12 mouse cellular contexts compared by ENCODE assay signal in genomic region chr11:62006680-62007079, GRCm38 (mm10). TPM values are rescaled to one million over a fixed set of nuclear protein-coding genes. Genes with fewer than 3 reads are reported as not detected.
DNase-seq lines count a peak whose midpoint lies in the region; ATAC-seq and TF ChIP-seq lines count a peak whose summit lies in the region.
"Had no signal": no experiment of that assay in that cellular context is flagged by ENCODE, and none has a peak within 500 bp of the region (broad histone marks: within the 10 kb centered on the region; RNA-seq: fewer than 3 reads in every experiment).

No protein-coding gene starts in this region.

- 47% methylated on average over 5 of the region's 5 CpGs for WGBS in intestine, embryonic 15.5 days
- WGBS in intestine, embryonic 16.5 days: 52% methylated on average over 5 of the region's 5 CpGs
- WGBS in liver, embryonic 14.5 days (ENCODE audit: insufficient replicate concordance): 10% methylated on average over 5 of the region's 5 CpGs
- 62% methylated on average over 5 of the region's 5 CpGs for WGBS in forebrain, embryonic 10.5 days

- DNase-seq in 416B (ENCODE audit: low read depth) (peak; percentile 59), G1E (ENCODE audit: low spot score) (no peak)
- DNase-seq in liver, embryonic 14.5 days (ENCODE audit: low read depth in 3 of 3, low spot score in 3 of 3): no peak
- DNase-seq in forebrain, embryonic 10.5 days (ENCODE audit: extremely low spot score, low spot score): no peak
- DNase-seq in layer of hippocampus, adult 8-10 months (ENCODE audit: low spot score in 2 of 2): no peak
- DNase-seq: kidney, postnatal 36 days; right cerebral cortex, postnatal 25 days had no signal

- no peaks in the 10 kb centered on the region for H3K9me3 ChIP-seq in intestine, embryonic 15.5 days
- H3K9me3 ChIP-seq in intestine, embryonic 16.5 days (ENCODE audit: control insufficient read depth, low read length): no peaks in the 10 kb centered on the region
- H3K9me3 ChIP-seq in G1E (replicated peaks): no peaks in the 10 kb centered on the region
- no peaks in the 10 kb centered on the region for H3K9me3 ChIP-seq in liver, embryonic 14.5 days (ENCODE audit: control insufficient read depth, low read length)
- H3K9me3 ChIP-seq in forebrain, embryonic 10.5 days: no peaks in the 10 kb centered on the region
- H3K9me3 ChIP-seq: heart, embryonic 10.5 days had no signal

- no peak for ATAC-seq in intestine, embryonic 15.5 days
- no peak for ATAC-seq in intestine, embryonic 16.5 days
- ATAC-seq in G1E (ENCODE audit: extremely low read depth, insufficient number of reproducible peaks, low FRiP score, poor library complexity, severe bottlenecking): no peak
- no peak for ATAC-seq in liver, embryonic 14.5 days (ENCODE audit: insufficient read depth)
- ATAC-seq: activated CD4-positive, CD25-positive, alpha-beta regulatory T cell, adult 4 months; hindbrain, embryonic 16.5 days had no signal

- H3K27ac ChIP-seq in intestine, embryonic 15.5 days: no peak overlapping the region
- H3K27ac ChIP-seq in intestine, embryonic 16.5 days (ENCODE audit: low read length): no peak overlapping the region
- H3K27ac ChIP-seq in liver, embryonic 14.5 days: no peak overlapping the region
- no peak overlapping the region for H3K27ac ChIP-seq in forebrain, embryonic 10.5 days
- H3K27ac ChIP-seq: heart, embryonic 10.5 days had no signal

- H3K4me3 ChIP-seq in intestine, embryonic 15.5 days (replicated peaks): no peak overlapping the region
- H3K4me3 ChIP-seq in intestine, embryonic 16.5 days (ENCODE audit: low read length): no peak overlapping the region
- H3K4me3 ChIP-seq in G1E (ENCODE audit: low read depth, low read length): peak overlapping the region; percentile 67
- peak overlapping the region; percentile 7 to 47; a peak in 3 of 4 replicates for H3K4me3 ChIP-seq in liver, embryonic 14.5 days (ENCODE audit: insufficient read depth in 1 of 2, low read depth in 2 of 2, low read length in 2 of 2)
- H3K4me3 ChIP-seq in forebrain, embryonic 10.5 days: no peak overlapping the region
- H3K4me3 ChIP-seq: heart, embryonic 10.5 days had no signal

- H3K27me3 ChIP-seq in intestine, embryonic 15.5 days (replicated peaks): no peaks in the 10 kb centered on the region
- no peaks in the 10 kb centered on the region for H3K27me3 ChIP-seq in intestine, embryonic 16.5 days (replicated peaks; ENCODE audit: control insufficient read depth, insufficient read depth, low read length)
- H3K27me3 ChIP-seq in G1E (ENCODE audit: insufficient read depth, low read length): peaks cover 5% of the 10 kb centered on the region; the same call in 1 of the 2 replicates
- no peaks in the 10 kb centered on the region for H3K27me3 ChIP-seq in liver, embryonic 14.5 days (ENCODE audit: control insufficient read depth, insufficient read depth, low read length)
- H3K27me3 ChIP-seq in forebrain, embryonic 10.5 days (ENCODE audit: poor library complexity, severe bottlenecking): no peaks in the 10 kb centered on the region

- H3K9ac ChIP-seq in intestine, embryonic 15.5 days: no peak overlapping the region
- no peak overlapping the region for H3K9ac ChIP-seq in intestine, embryonic 16.5 days (ENCODE audit: low read depth, low read length)
- peak overlapping the region; percentile 61; the same call in 1 of the 2 replicates for H3K9ac ChIP-seq in liver, embryonic 14.5 days (replicated peaks)

- peaks cover 5% of the 10 kb centered on the region; the same call in 1 of the 2 replicates for H3K4me1 ChIP-seq in intestine, embryonic 15.5 days (replicated peaks)
- H3K4me1 ChIP-seq in intestine, embryonic 16.5 days (ENCODE audit: control insufficient read depth, insufficient read depth, low read length): peaks cover 7% of the 10 kb centered on the region; the same call in 1 of the 2 replicates
- H3K4me1 ChIP-seq in G1E (ENCODE audit: insufficient read depth, low read depth, low read length): peaks cover 50% of the 10 kb centered on the region
- H3K4me1 ChIP-seq in liver, embryonic 14.5 days (replicated peaks; ENCODE audit: control insufficient read depth in 2 of 2, insufficient read depth in 2 of 2, low read length in 1 of 2): peaks cover 29 to 38% of the 10 kb centered on the region in 2 experiments
- peaks cover 24% of the 10 kb centered on the region for H3K4me1 ChIP-seq in forebrain, embryonic 10.5 days

- 0 out of 2 replicates have a peak overlapping the region, but pooled peaks have one; percentile 9 for H3K4me2 ChIP-seq in intestine, embryonic 15.5 days (replicated peaks)
- no peak overlapping the region for H3K4me2 ChIP-seq in intestine, embryonic 16.5 days (ENCODE audit: low read depth, low read length)
- H3K4me2 ChIP-seq in liver, embryonic 14.5 days (ENCODE audit: low read depth): peak overlapping the region; percentile 73

- H3K36me3 ChIP-seq in intestine, embryonic 15.5 days: no peaks in the 10 kb centered on the region
- H3K36me3 ChIP-seq in intestine, embryonic 16.5 days (ENCODE audit: control insufficient read depth, insufficient read depth, low read length): no peaks in the 10 kb centered on the region
- no peaks in the 10 kb centered on the region for H3K36me3 ChIP-seq in G1E (replicated peaks)
- no peaks in the 10 kb centered on the region for H3K36me3 ChIP-seq in liver, embryonic 14.5 days (replicated peaks; ENCODE audit: control insufficient read depth, insufficient read depth, low read depth)
- no peaks in the 10 kb centered on the region for H3K36me3 ChIP-seq in forebrain, embryonic 10.5 days (replicated peaks)
- H3K36me3 ChIP-seq: heart, embryonic 10.5 days had no signal

- TF ChIP-seq EP300 in liver, embryonic 14.5 days (IDR thresholded peaks at IDR 0.05; ENCODE audit: low read depth): no peak

- TF ChIP-seq CTCF in G1E (IDR thresholded peaks at IDR 0.05; ENCODE audit: low read depth, low read length): no peak
- no peak for TF ChIP-seq CTCF in liver, embryonic 14.5 days (IDR thresholded peaks at IDR 0.05; ENCODE audit: low read depth)

RNA-seq across cellular contexts. Expression of gene Specc1, which starts 50.1 kb away (rescaled TPM):
- 10.2 and 10.9 TPM in 2 replicates for polyA plus RNA-seq in intestine, embryonic 15.5 days (2015; fragmentation: Nextera tagmentation; extraction: Ambion mirVana)
- 7.3 and 8.3 TPM in 2 replicates for polyA plus RNA-seq in intestine, embryonic 16.5 days (2015; fragmentation: Nextera tagmentation; extraction: Ambion mirVana)
- total RNA-seq in G1E (2014; fragmentation: Nextera tagmentation) (15.0 and 76.6 TPM in 2 replicates), G1E (2017) (10.4 and 12.1 TPM in 2 replicates)
- polyA plus RNA-seq in G1E (2012): 1.6 and 2.4 TPM in 2 replicates
- polyA plus RNA-seq in liver, embryonic 14.5 days (2012; rRNA removed): 23.5 and 26.2 TPM in 2 replicates
- 40.5 and 43.5 TPM in 2 replicates for polyA plus RNA-seq in liver, embryonic 14.5 days (2014; fragmentation: Nextera tagmentation; extraction: Ambion mirVana)
- 10.4 and 12.0 TPM in 2 replicates for polyA plus RNA-seq in forebrain, embryonic 10.5 days (2016; fragmentation: Nextera tagmentation; extraction: Ambion mirVana)
- total RNA-seq in layer of hippocampus, adult 8-10 months (2022): 100 to 1,000 TPM in 1 of 4 experiments, 10 to 100 TPM in 3; 72.3 to 103 (median 91.0) TPM

Comparison
In these comparisons a context has a peak if more than half of its experiments do, and no peak if none do; other contexts are left out.
1. H3K4me3 ChIP-seq: peak in G1E (single experiment) and liver, embryonic 14.5 days (2 of 2); none in intestine, embryonic 15.5 days (single experiment), intestine, embryonic 16.5 days (single experiment) and forebrain, embryonic 10.5 days (single experiment).